Comparison of ENCODE assay signal across 26 mouse cellular contexts in the genomic region with DNA sequence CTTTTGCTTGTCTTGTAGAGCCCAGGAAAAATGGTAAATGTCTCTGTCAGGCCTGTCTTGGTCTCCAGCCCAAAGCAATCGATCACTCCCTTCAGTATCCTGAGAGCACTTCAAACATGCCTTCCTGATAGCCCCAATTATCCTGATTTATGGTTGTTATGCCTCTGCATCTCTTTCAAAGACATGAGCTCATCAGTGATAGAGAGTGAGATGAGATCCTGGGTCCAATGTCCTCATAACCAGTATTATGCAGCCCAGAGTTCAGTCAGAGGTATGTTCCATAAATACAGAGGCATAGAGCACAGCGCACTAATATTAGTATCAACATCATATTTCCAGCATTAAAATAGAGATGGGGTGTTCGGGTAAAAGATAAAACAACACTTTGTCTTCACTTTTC. TPM values are rescaled to one million over a fixed set of nuclear protein-coding genes. Genes with fewer than 3 reads are reported as not detected.
DNase-seq lines count a peak whose midpoint lies in the region; ATAC-seq lines count a peak whose summit lies in the region.
"Had no signal": no experiment of that assay in that cellular context is flagged by ENCODE, and none has a peak within 500 bp of the region (broad histone marks: within the 10 kb centered on the region; RNA-seq: fewer than 3 reads in every experiment).

No protein-coding gene starts in this region.

- H3K9me3 ChIP-seq in intestine, embryonic 16.5 days (ENCODE audit: control insufficient read depth, low read length): no peaks in the 10 kb centered on the region
- H3K9me3 ChIP-seq in intestine, embryonic 15.5 days: no peaks in the 10 kb centered on the region
- H3K9me3 ChIP-seq in neural tube, embryonic 14.5 days (ENCODE audit: control insufficient read depth, low read length): no peaks in the 10 kb centered on the region
- H3K9me3 ChIP-seq: embryonic facial prominence, embryonic 13.5 days; embryonic facial prominence, embryonic 15.5 days; forebrain, embryonic 10.5 days; forebrain, embryonic 12.5 days had no signal

- no peak overlapping the region for H3K4me3 ChIP-seq in intestine, embryonic 16.5 days (ENCODE audit: low read length)
- H3K4me3 ChIP-seq in intestine, embryonic 15.5 days (replicated peaks): no peak overlapping the region
- no peak overlapping the region for H3K4me3 ChIP-seq in neural tube, embryonic 14.5 days (ENCODE audit: low read depth, low read length)
- H3K4me3 ChIP-seq: embryonic facial prominence, embryonic 13.5 days; embryonic facial prominence, embryonic 15.5 days; erythroblast, embryonic 14.5 days; forebrain, embryonic 10.5 days; forebrain, embryonic 12.5 days had no signal

- H3K4me2 ChIP-seq in intestine, embryonic 16.5 days (ENCODE audit: low read depth, low read length): no peak overlapping the region
- H3K4me2 ChIP-seq in intestine, embryonic 15.5 days (replicated peaks): no peak overlapping the region
- no peak overlapping the region for H3K4me2 ChIP-seq in neural tube, embryonic 14.5 days (ENCODE audit: low read depth, low read length)
- H3K4me2 ChIP-seq: embryonic facial prominence, embryonic 13.5 days; embryonic facial prominence, embryonic 15.5 days; forebrain, embryonic 12.5 days had no signal

- no peak overlapping the region for H3K9ac ChIP-seq in intestine, embryonic 16.5 days (ENCODE audit: low read depth, low read length)
- no peak overlapping the region for H3K9ac ChIP-seq in intestine, embryonic 15.5 days
- H3K9ac ChIP-seq in neural tube, embryonic 14.5 days (replicated peaks; ENCODE audit: low read depth, low read length): no peak overlapping the region
- H3K9ac ChIP-seq: embryonic facial prominence, embryonic 13.5 days; embryonic facial prominence, embryonic 15.5 days; forebrain, embryonic 12.5 days had no signal

- no peak overlapping the region for H3K27ac ChIP-seq in intestine, embryonic 16.5 days (ENCODE audit: low read length)
- no peak overlapping the region for H3K27ac ChIP-seq in intestine, embryonic 15.5 days
- H3K27ac ChIP-seq in neural tube, embryonic 14.5 days (ENCODE audit: low read depth, low read length): no peak overlapping the region
- H3K27ac ChIP-seq: embryonic facial prominence, embryonic 13.5 days; embryonic facial prominence, embryonic 15.5 days; forebrain, embryonic 10.5 days; forebrain, embryonic 12.5 days had no signal

- 60% methylated on average over 3 of the region's 3 CpGs for WGBS in intestine, embryonic 16.5 days
- 52% methylated on average over 3 of the region's 3 CpGs for WGBS in intestine, embryonic 15.5 days
- 73% methylated on average over 3 of the region's 3 CpGs for WGBS in neural tube, embryonic 14.5 days

- peak; percentile 15 for DNase-seq in embryo, embryonic 10.5 days (ENCODE audit: low spot score)
- DNase-seq in embryo, embryonic 9.5 days (ENCODE audit: extremely low spot score): no peak
- DNase-seq in neural tube, embryonic 10.5 days (ENCODE audit: extremely low spot score, low spot score): no peak
- peak; percentile 43 for DNase-seq in mesoderm, embryonic 11.5 days (ENCODE audit: low read depth, low spot score)
- no peak for DNase-seq in layer of hippocampus, postnatal 14 days (ENCODE audit: low spot score in 2 of 2)
- DNase-seq: adrenal gland, adult 2 months; adrenal gland, postnatal 10 days; adrenal gland, postnatal 25 days; cerebellum, adult 11 months; cerebellum, adult 18-20 months; cerebellum, adult 8-10 months; cerebellum, adult 9-11 months; cerebellum, postnatal 14 days; cerebellum, postnatal 36 days had no signal

- peak; percentile 52; the same call in 1 of the 2 replicates for ATAC-seq in intestine, embryonic 16.5 days
- ATAC-seq in intestine, embryonic 15.5 days: no peak
- ATAC-seq in neural tube, embryonic 14.5 days (ENCODE audit: low read depth): peak; percentile 74; the same call in 1 of the 2 replicates
- ATAC-seq: forebrain, embryonic 14.5 days; forebrain, embryonic 16.5 days had no signal

- no peaks in the 10 kb centered on the region for H3K27me3 ChIP-seq in intestine, embryonic 16.5 days (replicated peaks; ENCODE audit: control insufficient read depth, insufficient read depth, low read length)
- H3K27me3 ChIP-seq in intestine, embryonic 15.5 days (replicated peaks): no peaks in the 10 kb centered on the region
- H3K27me3 ChIP-seq in neural tube, embryonic 14.5 days (ENCODE audit: control insufficient read depth, insufficient read depth, low read length): no peaks in the 10 kb centered on the region
- H3K27me3 ChIP-seq: embryonic facial prominence, embryonic 13.5 days; embryonic facial prominence, embryonic 15.5 days; forebrain, embryonic 12.5 days had no signal

- no peaks in the 10 kb centered on the region for H3K36me3 ChIP-seq in intestine, embryonic 16.5 days (ENCODE audit: control insufficient read depth, insufficient read depth, low read length)
- H3K36me3 ChIP-seq in intestine, embryonic 15.5 days: no peaks in the 10 kb centered on the region
- no peaks in the 10 kb centered on the region for H3K36me3 ChIP-seq in neural tube, embryonic 14.5 days (ENCODE audit: control insufficient read depth, insufficient read depth, low read length)
- H3K36me3 ChIP-seq: embryonic facial prominence, embryonic 13.5 days; embryonic facial prominence, embryonic 15.5 days; forebrain, embryonic 10.5 days; forebrain, embryonic 12.5 days had no signal

- H3K4me1 ChIP-seq in intestine, embryonic 16.5 days (ENCODE audit: control insufficient read depth, insufficient read depth, low read length): no peaks in the 10 kb centered on the region
- no peaks in the 10 kb centered on the region for H3K4me1 ChIP-seq in intestine, embryonic 15.5 days (replicated peaks)
- H3K4me1 ChIP-seq in neural tube, embryonic 14.5 days (ENCODE audit: control insufficient read depth, insufficient read depth, low read length): no peaks in the 10 kb centered on the region
- H3K4me1 ChIP-seq: embryonic facial prominence, embryonic 13.5 days; embryonic facial prominence, embryonic 15.5 days; forebrain, embryonic 10.5 days; forebrain, embryonic 12.5 days had no signal

RNA-seq across cellular contexts. Expression of a gene that starts 15.3 kb away (rescaled TPM):
- 2.6 and 3.0 TPM in 2 replicates for polyA plus RNA-seq in intestine, embryonic 16.5 days (2015; fragmentation: Nextera tagmentation; extraction: Ambion mirVana)
- 3.2 TPM in 2 replicates for polyA plus RNA-seq in intestine, embryonic 15.5 days (2015; fragmentation: Nextera tagmentation; extraction: Ambion mirVana)
- 50.1 and 52.1 TPM in 2 replicates for polyA plus RNA-seq in neural tube, embryonic 14.5 days (2014; fragmentation: Nextera tagmentation; extraction: Ambion mirVana)
- total RNA-seq in layer of hippocampus, postnatal 14 days (2021): 10 to 100 TPM; 37.0 to 41.1 TPM
- total RNA-seq: common myeloid progenitor, adult 5-6 weeks; MEL had no signal
- polyA plus RNA-seq: erythroblast, embryonic 14.5 days had no signal

Comparison
In these comparisons a context has a peak if more than half of its experiments do, and no peak if none do; other contexts are left out.
1. DNase-seq: peak in embryo, embryonic 10.5 days (single experiment) and mesoderm, embryonic 11.5 days (single experiment); none in embryo, embryonic 9.5 days (single experiment), neural tube, embryonic 10.5 days (single experiment) and layer of hippocampus, postnatal 14 days (0 of 2).
2. RNA of a gene that starts 15.3 kb away (polyA plus RNA-seq): 50.1 to 52.1 TPM in neural tube, embryonic 14.5 days; 3.2 TPM in intestine, embryonic 15.5 days and 2.6 to 3.0 TPM in intestine, embryonic 16.5 days; every median in the first group is over 10 times any median in the second.